Comparison of ENCODE assay signal across 28 mouse cellular contexts in genomic region chr16:12012747-12013146, GRCm38 (mm10). TPM values are rescaled to one million over a fixed set of nuclear protein-coding genes. Genes with fewer than 3 reads are reported as not detected.
DNase-seq lines count a peak whose midpoint lies in the region; ATAC-seq and TF ChIP-seq lines count a peak whose summit lies in the region.
"Had no signal": no experiment of that assay in that cellular context is flagged by ENCODE, and none has a peak within 500 bp of the region (broad histone marks: within the 10 kb centered on the region; RNA-seq: fewer than 3 reads in every experiment).

No protein-coding gene starts in this region.

- no peak for TF ChIP-seq CTCF in heart, postnatal 0 days (IDR thresholded peaks at IDR 0.05; ENCODE audit: low read depth)
- no peak for TF ChIP-seq CTCF in lung, embryonic 14.5 days (IDR thresholded peaks at IDR 0.05; ENCODE audit: low read depth)

- H3K4me1 ChIP-seq in heart, postnatal 0 days (ENCODE audit: control insufficient read depth, insufficient read depth) = no peaks in the 10 kb centered on the region
- no peaks in the 10 kb centered on the region for H3K4me1 ChIP-seq in heart, embryonic 10.5 days
- no peaks in the 10 kb centered on the region for H3K4me1 ChIP-seq in lung, embryonic 14.5 days (ENCODE audit: insufficient read depth)
- H3K4me1 ChIP-seq: embryonic facial prominence, embryonic 15.5 days; heart, embryonic 15.5 days; hindbrain, embryonic 13.5 days; limb, embryonic 12.5 days; neural tube, embryonic 15.5 days had no signal

- H3K27ac ChIP-seq in heart, postnatal 0 days (ENCODE audit: low read depth) = no peak overlapping the region
- H3K27ac ChIP-seq in heart, embryonic 10.5 days = no peak overlapping the region
- H3K27ac ChIP-seq in lung, embryonic 14.5 days (ENCODE audit: low read depth) = no peak overlapping the region
- H3K27ac ChIP-seq: embryonic facial prominence, embryonic 15.5 days; gastrocnemius, adult 2 months; heart, embryonic 15.5 days; hindbrain, embryonic 13.5 days; kidney, postnatal 0 days; limb, embryonic 12.5 days; liver, embryonic 14.5 days; neural tube, embryonic 15.5 days had no signal

- DNase-seq in heart, postnatal 0 days (ENCODE audit: low spot score) = peak; percentile 8
- DNase-seq in heart, embryonic 10.5 days (ENCODE audit: low spot score) = no peak
- peak; percentile 80 for DNase-seq in lung, embryonic 14.5 days
- DNase-seq in lung, adult 18-20 months = no peak
- peak; percentile 58 for DNase-seq in lung, postnatal 10 days
- DNase-seq in right cerebral cortex, postnatal 4 days = no peak
- DNase-seq in layer of hippocampus, postnatal 14 days (ENCODE audit: low spot score in 2 of 2) = no peak
- DNase-seq: adrenal gland, adult 2 months; cerebellum, adult 11 months; cerebellum, adult 9-11 months; gastrocnemius, adult 2 months; kidney, adult 18-20 months; layer of hippocampus, postnatal 36 days; right cerebral cortex, adult 18-20 months; thymus, adult 2 months had no signal

- TF ChIP-seq EP300 in heart, postnatal 0 days (IDR thresholded peaks at IDR 0.05; ENCODE audit: low read depth) = no peak

- no peak overlapping the region for H3K4me3 ChIP-seq in heart, postnatal 0 days (ENCODE audit: low read depth, low read length)
- H3K4me3 ChIP-seq in heart, embryonic 10.5 days = no peak overlapping the region
- no peak overlapping the region for H3K4me3 ChIP-seq in lung, embryonic 14.5 days (ENCODE audit: low read depth, low read length)
- H3K4me3 ChIP-seq: embryonic facial prominence, embryonic 15.5 days; gastrocnemius, adult 2 months; heart, embryonic 15.5 days; hindbrain, embryonic 13.5 days; limb, embryonic 12.5 days; neural tube, embryonic 15.5 days had no signal

- no peak overlapping the region for H3K4me2 ChIP-seq in heart, postnatal 0 days (ENCODE audit: low read depth, low read length)
- no peak overlapping the region for H3K4me2 ChIP-seq in lung, embryonic 14.5 days
- H3K4me2 ChIP-seq: embryonic facial prominence, embryonic 15.5 days; heart, embryonic 15.5 days; hindbrain, embryonic 13.5 days; limb, embryonic 12.5 days; midbrain, embryonic 11.5 days; neural tube, embryonic 15.5 days had no signal

- ATAC-seq in heart, postnatal 0 days (ENCODE audit: insufficient read depth, low read depth) = no peak
- peak; percentile 66; the same call in 1 of the 2 replicates for ATAC-seq in lung, embryonic 14.5 days (ENCODE audit: insufficient read depth)
- ATAC-seq: forebrain, embryonic 14.5 days; inflammation-experienced regulatory T-cells, adult 6 months; Patski had no signal

- H3K36me3 ChIP-seq in heart, postnatal 0 days (replicated peaks; ENCODE audit: control insufficient read depth, insufficient read depth, low read length) = no peaks in the 10 kb centered on the region
- no peaks in the 10 kb centered on the region for H3K36me3 ChIP-seq in heart, embryonic 10.5 days
- no peaks in the 10 kb centered on the region for H3K36me3 ChIP-seq in lung, embryonic 14.5 days (ENCODE audit: insufficient read depth)
- H3K36me3 ChIP-seq: embryonic facial prominence, embryonic 15.5 days; heart, embryonic 15.5 days; hindbrain, embryonic 13.5 days; limb, embryonic 12.5 days; neural tube, embryonic 15.5 days had no signal

- H3K9me3 ChIP-seq in heart, postnatal 0 days (replicated peaks; ENCODE audit: control insufficient read depth, low read length) = no peaks in the 10 kb centered on the region
- no peaks in the 10 kb centered on the region for H3K9me3 ChIP-seq in heart, embryonic 10.5 days
- no peaks in the 10 kb centered on the region for H3K9me3 ChIP-seq in lung, embryonic 14.5 days (ENCODE audit: low read depth, low read length)
- H3K9me3 ChIP-seq: embryonic facial prominence, embryonic 15.5 days; heart, embryonic 15.5 days; hindbrain, embryonic 13.5 days; neural tube, embryonic 15.5 days had no signal

- 42% methylated on average over 2 of the region's 2 CpGs for WGBS in heart, postnatal 0 days
- 76% methylated on average over 2 of the region's 2 CpGs for WGBS in heart, embryonic 10.5 days
- WGBS in lung, embryonic 14.5 days = 40% methylated on average over 2 of the region's 2 CpGs

- H3K9ac ChIP-seq in heart, postnatal 0 days (replicated peaks; ENCODE audit: low read depth, low read length) = no peak overlapping the region
- H3K9ac ChIP-seq in lung, embryonic 14.5 days = no peak overlapping the region
- H3K9ac ChIP-seq: embryonic facial prominence, embryonic 15.5 days; heart, embryonic 15.5 days; hindbrain, embryonic 13.5 days; limb, embryonic 12.5 days; liver, embryonic 14.5 days; neural tube, embryonic 15.5 days had no signal

- no peaks in the 10 kb centered on the region for H3K27me3 ChIP-seq in heart, postnatal 0 days (ENCODE audit: control insufficient read depth, insufficient read depth, low read length)
- H3K27me3 ChIP-seq in heart, embryonic 10.5 days (ENCODE audit: insufficient read depth, poor library complexity, severe bottlenecking) = no peaks in the 10 kb centered on the region
- H3K27me3 ChIP-seq in lung, embryonic 14.5 days (ENCODE audit: insufficient read depth, low read length) = no peaks in the 10 kb centered on the region
- H3K27me3 ChIP-seq: embryonic facial prominence, embryonic 15.5 days; heart, embryonic 15.5 days; hindbrain, embryonic 13.5 days; limb, embryonic 12.5 days; neural tube, embryonic 15.5 days had no signal

RNA-seq across cellular contexts. Expression of gene Shisa9, which starts 28.8 kb away (rescaled TPM):
- total RNA-seq in heart, postnatal 0 days (2014; rRNA removed; ENCODE audit: low replicate concordance) = 0.04 TPM in 1 of 2 replicates, not detected in the other
- polyA plus RNA-seq in heart, postnatal 0 days (2015; fragmentation: Nextera tagmentation; extraction: Ambion mirVana) = 0.10 and 0.11 TPM in 2 replicates
- 0.04 and 0.19 TPM in 2 replicates for polyA plus RNA-seq in heart, embryonic 10.5 days (2016; fragmentation: Nextera tagmentation; extraction: Ambion mirVana)
- polyA plus RNA-seq in lung, embryonic 14.5 days (2014; fragmentation: Nextera tagmentation; extraction: Ambion mirVana) = 4.5 and 5.8 TPM in 2 replicates
- total RNA-seq in layer of hippocampus, postnatal 14 days (2021) = 10 to 100 TPM; 37.3 to 47.8 TPM
- total RNA-seq: common myeloid progenitor, adult 5-6 weeks; ES-E14; gastrocnemius, adult 2 months had no signal

Comparison
In these comparisons a context has a peak if more than half of its experiments do, and no peak if none do; other contexts are left out.
1. DNase-seq: peak in heart, postnatal 0 days (single experiment), lung, embryonic 14.5 days (single experiment) and lung, postnatal 10 days (single experiment); none in heart, embryonic 10.5 days (single experiment), lung, adult 18-20 months (0 of 2), right cerebral cortex, postnatal 4 days (single experiment) and layer of hippocampus, postnatal 14 days (0 of 2).